Mouse (Mus musculus) embryonic fibroblast, embryonic 13.5 days (primary cell): Measurements from ENCODE around the gene Hibadh. TPM values are rescaled to one million over a fixed set of nuclear protein-coding genes. Genes with fewer than 3 reads are reported as not detected.

Source experiments
- H3K27ac ChIP-seq: 2 replicates; pipeline ENCODE4 v1.5.1; 2012; ENCODE audit warnings: low read length, control low read depth, inconsistent platforms; ENCODE audit not compliant: insufficient read depth
- H3K4me1 ChIP-seq: 2 replicates; pipeline ENCODE4 v1.6.1; 2011; ENCODE audit warnings: low read length; ENCODE audit not compliant: control insufficient read depth, insufficient read depth
- H3K4me3 ChIP-seq: 2 replicates; pipeline ENCODE4 v1.5.1; 2011; ENCODE audit warnings: mild to moderate bottlenecking, control low read depth, low read length; ENCODE audit not compliant: insufficient read depth
- CTCF ChIP-seq: IDR thresholded peaks from 2 replicates; pipeline ENCODE4 v1.5.1; 2011; ENCODE audit warnings: mild to moderate bottlenecking, control low read depth, low read length, moderate library complexity, borderline replicate concordance; ENCODE audit not compliant: insufficient read depth
- POLR2A ChIP-seq: IDR thresholded peaks from 2 replicates; pipeline ENCODE4 v1.6.1; 2011; ENCODE audit warnings: low read depth, mild to moderate bottlenecking, control low read depth, low read length, moderate library complexity
- polyA plus RNA-seq: library from polyadenylated mRNA; stranded (reverse); fragments of >200 nt; gene quantifications from 2 replicates; pipeline ENCODE4 v1.2.4, GENCODE M21; 2011; ENCODE audit warnings: low read depth; ENCODE audit not compliant: missing spikeins, insufficient read length

The Hibadh gene
- polyA plus RNA-seq, 1 experiment: 61.7 TPM

DNA sequence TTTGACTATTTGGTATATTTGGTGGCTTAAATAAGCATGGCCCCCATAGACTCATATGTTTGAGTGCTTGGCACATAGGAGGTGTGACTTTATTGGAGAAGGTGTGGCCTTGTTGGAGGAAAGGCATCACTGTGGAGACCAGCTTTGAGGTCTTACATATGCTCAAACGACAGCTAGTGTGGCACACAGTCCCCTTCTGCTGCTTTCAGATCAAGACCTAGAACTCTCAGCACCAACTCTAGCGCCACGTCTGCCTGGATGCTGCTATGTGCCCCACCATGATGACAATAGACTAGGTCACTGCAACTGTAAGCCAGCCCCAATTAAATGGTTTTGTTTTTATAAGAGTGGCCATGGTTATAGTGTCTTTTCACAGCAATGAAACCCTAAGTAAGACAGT, 887 bp upstream of the Hibadh start:
- TF ChIP-seq POLR2A: no peak
- TF ChIP-seq CTCF: no peak
- H3K27ac ChIP-seq: no peak overlapping the region

DNA sequence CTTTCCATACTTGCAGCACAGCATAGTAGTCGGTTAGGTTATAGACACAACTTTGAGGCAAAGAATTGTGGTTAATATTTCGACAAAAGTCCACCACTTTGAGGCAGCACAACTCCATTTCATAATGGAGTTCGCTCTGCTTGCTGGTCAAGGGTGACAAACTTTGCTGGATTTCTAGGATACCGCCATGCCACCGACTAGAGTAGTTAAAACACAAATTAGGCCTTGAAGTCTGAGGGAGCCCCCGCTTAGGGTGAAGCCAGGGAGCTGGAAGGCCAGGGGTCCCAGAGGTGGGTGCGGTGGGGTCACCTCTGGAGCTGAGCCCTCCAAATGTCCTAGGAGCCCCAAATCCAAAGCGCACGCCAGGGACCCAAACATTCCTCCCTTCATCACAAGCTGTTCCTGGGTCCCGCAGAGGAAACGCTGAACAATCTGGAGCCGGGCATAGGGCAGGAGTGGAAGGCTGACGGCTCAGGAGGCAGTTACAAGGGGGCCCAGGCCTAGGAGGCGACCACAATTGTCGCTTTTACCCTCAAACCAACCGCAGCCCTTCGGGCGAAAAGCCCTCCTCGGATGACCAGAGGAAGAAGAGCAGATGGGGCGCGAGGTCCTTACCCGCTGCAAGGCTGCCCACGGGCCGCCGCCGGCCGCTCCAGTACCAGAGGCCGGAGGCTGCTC, 504 bp downstream of the Hibadh start:
- TF ChIP-seq CTCF (no peak), POLR2A (no peak)
- Histone ChIP-seq H3K4me1 (no peaks in the 10 kb centered on the region; the same call in 1 of the 2 replicates), H3K4me3 (peak overlapping the region; percentile 95), H3K27ac (0 out of 2 replicates have a peak overlapping the region, but pooled peaks have one; percentile 4)

More for the DNA sequence above, 887 bp upstream of the Hibadh start:
- Histone ChIP-seq H3K4me3 (no peak overlapping the region), H3K4me1 (no peaks in the 10 kb centered on the region; the same call in 1 of the 2 replicates)

DNA sequence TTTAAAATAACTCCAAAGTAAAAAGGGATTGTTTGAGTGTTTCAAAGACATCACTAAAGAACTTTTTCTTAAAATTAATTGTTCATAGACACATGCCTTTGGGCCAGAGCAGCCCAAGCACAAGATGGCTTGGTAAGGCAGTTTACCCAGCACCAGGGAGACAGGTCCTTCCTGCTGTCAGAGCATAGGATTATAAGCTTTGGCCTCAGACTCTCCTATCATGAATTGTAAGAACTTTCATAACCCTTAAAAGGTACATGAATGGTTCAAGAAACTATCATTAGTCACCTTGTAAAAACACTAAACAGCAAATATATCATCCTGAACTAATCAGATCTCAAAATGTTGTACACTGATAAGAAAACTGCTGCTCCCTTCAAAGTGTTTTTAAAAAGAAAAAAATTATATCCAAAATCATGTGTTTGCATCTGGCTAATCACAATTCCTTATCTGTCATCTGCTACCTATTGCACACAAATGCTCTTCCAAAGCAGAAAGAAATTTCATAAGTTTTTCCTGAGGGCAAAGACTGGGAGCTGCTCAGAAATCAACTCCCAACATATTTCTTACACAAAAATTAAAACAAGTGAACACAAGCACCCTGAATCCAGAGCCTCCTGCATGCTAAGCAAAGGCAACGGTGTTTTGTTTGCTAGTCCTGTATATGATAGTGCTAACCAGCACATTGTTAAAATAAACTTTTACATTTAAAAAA, 1.6 kb downstream of the Hibadh start:
- H3K27ac ChIP-seq: no peak overlapping the region
- H3K4me3 ChIP-seq: no peak overlapping the region
- TF ChIP-seq POLR2A (no peak), CTCF (no peak)
- no peaks in the 10 kb centered on the region; the same call in 1 of the 2 replicates for H3K4me1 ChIP-seq

- H3K4me3 ChIP-seq: no peak overlapping the region
- TF ChIP-seq POLR2A: no peak
- no peak for TF ChIP-seq CTCF
- no peaks in the 10 kb centered on the region; the same call in 1 of the 2 replicates for H3K4me1 ChIP-seq
- no peak overlapping the region for H3K27ac ChIP-seq
Measured at GRCm38 (mm10) chr6:52637337-52637736, 2.9 kb downstream of the Hibadh start.

GRCm38 (mm10) chr6:52635395-52635794, 4.8 kb downstream of the Hibadh start:
- no peak for TF ChIP-seq CTCF
- TF ChIP-seq POLR2A: no peak
- Histone ChIP-seq H3K27ac (no peak overlapping the region), H3K4me1 (no peaks in the 10 kb centered on the region; the same call in 1 of the 2 replicates), H3K4me3 (no peak overlapping the region)

GRCm38 (mm10) chr6:52630625-52631024, 9.6 kb downstream of the Hibadh start:
- no peak overlapping the region for H3K4me3 ChIP-seq
- H3K4me1 ChIP-seq: no peaks in the 10 kb centered on the region
- TF ChIP-seq POLR2A (no peak), CTCF (no peak)
- H3K27ac ChIP-seq: no peak overlapping the region

DNA sequence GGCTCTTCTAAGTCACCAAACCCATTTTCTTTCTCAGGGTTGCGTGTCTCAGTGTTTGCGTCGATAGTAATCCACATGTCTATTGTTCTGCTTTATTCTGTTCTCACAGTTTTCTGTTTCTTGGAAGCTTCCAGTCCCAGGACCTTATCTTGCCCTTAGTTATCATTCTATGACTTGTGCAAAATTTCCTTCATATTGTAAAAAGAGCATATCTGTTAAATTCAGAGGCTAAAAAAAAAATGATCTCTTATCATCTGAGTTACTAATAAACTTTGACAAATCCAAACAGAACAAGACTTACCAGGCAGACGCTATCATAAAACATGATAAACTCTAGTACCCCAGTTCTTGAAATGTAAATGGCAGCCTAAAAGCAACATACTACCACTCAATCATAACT, 11.0 kb downstream of the Hibadh start:
- Histone ChIP-seq H3K27ac (no peak overlapping the region), H3K4me3 (no peak overlapping the region), H3K4me1 (no peaks in the 10 kb centered on the region)
- no peak for TF ChIP-seq CTCF
- no peak for TF ChIP-seq POLR2A

GRCm38 (mm10) chr6:52626735-52627134, 13.5 kb downstream of the Hibadh start:
- 0 out of 2 replicates have a peak, but pooled peaks cover under 1% of the 10 kb centered on the region for H3K4me1 ChIP-seq
- TF ChIP-seq CTCF (no peak), POLR2A (no peak)
- no peak overlapping the region for H3K27ac ChIP-seq
- H3K4me3 ChIP-seq: no peak overlapping the region

DNA sequence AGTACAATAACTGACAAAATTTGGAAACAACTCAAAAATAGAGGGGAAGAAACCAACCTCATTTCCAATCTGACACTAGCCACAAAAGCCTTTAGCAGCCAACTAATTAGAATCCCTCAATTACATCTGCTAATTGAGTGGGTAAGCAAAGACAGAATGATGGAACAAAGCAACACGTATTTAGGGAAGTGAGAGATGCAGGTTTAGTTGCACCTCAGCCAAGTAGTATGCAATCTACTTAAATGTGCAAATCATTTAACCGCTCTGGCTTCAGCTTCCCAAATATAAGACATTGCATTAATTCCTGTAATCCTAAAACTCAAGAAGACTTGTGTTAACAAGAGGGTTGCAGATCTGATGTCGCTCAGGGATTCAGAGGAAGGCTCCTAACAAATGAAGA, 16.4 kb downstream of the Hibadh start:
- TF ChIP-seq POLR2A (no peak), CTCF (no peak)
- no peak overlapping the region for H3K4me3 ChIP-seq
- H3K27ac ChIP-seq: no peak overlapping the region
- peaks cover 2% of the 10 kb centered on the region; the same call in 1 of the 2 replicates for H3K4me1 ChIP-seq

GRCm38 (mm10) chr6:52621731-52622480, 18.3 kb downstream of the Hibadh start:
- Histone ChIP-seq H3K4me3 (no peak overlapping the region), H3K4me1 (peaks cover 2% of the 10 kb centered on the region; the same call in 1 of the 2 replicates), H3K27ac (peak overlapping the region; percentile 24; the same call in 1 of the 2 replicates)
- TF ChIP-seq CTCF (no peak), POLR2A (no peak)

GRCm38 (mm10) chr6:52620090-52620489, 20.1 kb downstream of the Hibadh start:
- TF ChIP-seq POLR2A (no peak), CTCF (no peak)
- peaks cover 2% of the 10 kb centered on the region; the same call in 1 of the 2 replicates for H3K4me1 ChIP-seq
- H3K27ac ChIP-seq: no peak overlapping the region
- H3K4me3 ChIP-seq: no peak overlapping the region
